8 mouse cellular contexts compared by ENCODE assay signal in the genomic region with DNA sequence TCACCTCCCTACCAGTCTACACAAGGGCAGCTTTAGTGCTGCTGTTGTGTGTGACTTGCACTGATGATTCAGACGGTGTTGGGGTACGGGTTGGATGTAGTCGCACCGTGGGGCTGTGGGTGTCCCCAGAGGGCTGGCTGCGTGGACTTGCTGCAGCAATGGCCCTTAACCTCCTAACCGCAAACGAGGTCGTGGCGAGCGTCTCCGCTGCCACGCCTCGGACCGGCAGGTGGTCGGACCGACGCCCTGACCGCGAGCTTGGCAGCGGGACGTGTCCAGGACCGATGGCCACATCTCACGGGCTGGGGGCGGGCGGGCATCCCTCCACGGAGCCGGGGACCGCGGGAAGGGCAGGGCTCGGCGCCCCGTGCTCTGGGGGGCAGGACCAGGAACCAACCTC. TPM values are rescaled to one million over a fixed set of nuclear protein-coding genes. Genes with fewer than 3 reads are reported as not detected.
A peak's percentile ranks its signal among the peaks of the same experiment; 100 is the strongest.
DNase-seq lines count a peak whose midpoint lies in the region; ATAC-seq lines count a peak whose summit lies in the region.

No protein-coding gene starts in this region.

- peak overlapping the region; percentile 76 for H3K4me3 ChIP-seq in heart, embryonic 15.5 days
- H3K4me3 ChIP-seq in midbrain, embryonic 10.5 days = peak overlapping the region; percentile 96

- peak overlapping the region; percentile 79 for H3K9ac ChIP-seq in heart, embryonic 15.5 days

- no peaks in the 10 kb centered on the region for H3K9me3 ChIP-seq in heart, embryonic 15.5 days (replicated peaks)
- H3K9me3 ChIP-seq in midbrain, embryonic 10.5 days (replicated peaks) = no peaks in the 10 kb centered on the region

- peaks cover 4% of the 10 kb centered on the region for H3K4me1 ChIP-seq in heart, embryonic 15.5 days (replicated peaks)
- H3K4me1 ChIP-seq in midbrain, embryonic 10.5 days = peaks cover 14% of the 10 kb centered on the region

- H3K27me3 ChIP-seq in heart, embryonic 15.5 days = no peaks in the 10 kb centered on the region
- no peaks in the 10 kb centered on the region; the same call in 1 of the 2 replicates for H3K27me3 ChIP-seq in midbrain, embryonic 10.5 days (ENCODE audit: low read depth, poor library complexity, severe bottlenecking)

- ATAC-seq in heart, embryonic 15.5 days (replicated peaks; ENCODE audit: insufficient number of reproducible peaks, insufficient read depth, low FRiP score, low read depth) = peak; percentile 47

- H3K36me3 ChIP-seq in heart, embryonic 15.5 days = no peaks in the 10 kb centered on the region
- H3K36me3 ChIP-seq in midbrain, embryonic 10.5 days = peaks cover 23% of the 10 kb centered on the region

- peak overlapping the region; percentile 92 for H3K27ac ChIP-seq in heart, embryonic 15.5 days
- peak overlapping the region; percentile 95 for H3K27ac ChIP-seq in midbrain, embryonic 10.5 days (replicated peaks)

- H3K4me2 ChIP-seq in heart, embryonic 15.5 days = peak overlapping the region; percentile 93

- 0% methylated on average over 32 of the region's 32 CpGs for WGBS in heart, embryonic 15.5 days
- WGBS in midbrain, embryonic 10.5 days = under 1% methylated on average over 32 of the region's 32 CpGs

- peak; percentile 30 to 44 for DNase-seq in lung, adult 18-20 months
- DNase-seq in lung, postnatal 14 days = no peak
- DNase-seq in MN1 (ENCODE audit: low spot score) = peak; percentile 52
- DNase-seq in embryo, embryonic 10.5 days (ENCODE audit: low spot score) = peak; percentile 51
- peak; percentile 26 for DNase-seq in layer of hippocampus, adult 9-11 months
- DNase-seq in midbrain, embryonic 10.5 days (ENCODE audit: low spot score) = no peak
- DNase-seq in spleen, postnatal 4 days (ENCODE audit: low spot score in 2 of 2) = peak; percentile 55 to 84

RNA-seq across cellular contexts. Expression of gene C2cd5, which starts 0.7 kb away (rescaled TPM):
- 16.0 and 18.7 TPM in 2 replicates for polyA plus RNA-seq in heart, embryonic 15.5 days (2015; fragmentation: Nextera tagmentation; extraction: Ambion mirVana)
- polyA plus RNA-seq in midbrain, embryonic 10.5 days (2016; fragmentation: Nextera tagmentation; extraction: Ambion mirVana) = 35.8 and 40.8 TPM in 2 replicates

Comparison
In these comparisons a context has a peak if more than half of its experiments do, and no peak if none do; other contexts are left out.
1. DNase-seq: peak in lung, adult 18-20 months (2 of 2), MN1 (single experiment), embryo, embryonic 10.5 days (single experiment), layer of hippocampus, adult 9-11 months (single experiment) and spleen, postnatal 4 days (2 of 2); none in lung, postnatal 14 days (single experiment) and midbrain, embryonic 10.5 days (single experiment).